Mouse (Mus musculus) embryo, embryonic 11 days (tissue): ENCODE results near the gene Gm26938.
A peak's percentile ranks its signal among the peaks of the same experiment; 100 is the strongest.

Source experiments
- DNase-seq: peaks from one replicate; pipeline ENCODE4 v3.0.0-alpha.2; 2015

Gm26938 gene

GRCm38 (mm10) chr5:139813963-139814381 is 12.2 kb downstream of the Gm26938 start:
- no peak for DNase-seq

- no peak for DNase-seq
These were observed 13.1 kb downstream of the Gm26938 start for GRCm38 (mm10) chr5:139813126-139813490.

GRCm38 (mm10) chr5:139812398-139813125 is 13.6 kb downstream of the Gm26938 start:
- no peak for DNase-seq

- no peak for DNase-seq
These were observed 14.4 kb downstream of the Gm26938 start for GRCm38 (mm10) chr5:139811677-139812397.

- DNase-seq = no peak
These were observed 16.8 kb downstream of the Gm26938 start for GRCm38 (mm10) chr5:139809397-139809796.

GRCm38 (mm10) chr5:139805924-139806323 is 20.3 kb downstream of the Gm26938 start:
- no peak for DNase-seq

GRCm38 (mm10) chr5:139804573-139805111 is 21.6 kb downstream of the Gm26938 start:
- no peak for DNase-seq

GRCm38 (mm10) chr5:139804107-139804551 is 22.1 kb downstream of the Gm26938 start:
- DNase-seq = peak; percentile 52

- DNase-seq = peak; percentile 84
These were observed 22.6 kb downstream of the Gm26938 start for GRCm38 (mm10) chr5:139803601-139804102.

GRCm38 (mm10) chr5:139803165-139803564 is 23.0 kb downstream of the Gm26938 start:
- DNase-seq = no peak

- no peak for DNase-seq
These were observed 24.3 kb downstream of the Gm26938 start for GRCm38 (mm10) chr5:139801880-139802279.

GRCm38 (mm10) chr5:139801231-139801630 is 25.0 kb downstream of the Gm26938 start:
- no peak for DNase-seq

- DNase-seq = no peak
These were observed 26.2 kb downstream of the Gm26938 start for GRCm38 (mm10) chr5:139799801-139800590.

- DNase-seq = no peak
These were observed 27.2 kb downstream of the Gm26938 start for GRCm38 (mm10) chr5:139799041-139799440.

- DNase-seq = no peak
These were observed 27.9 kb downstream of the Gm26938 start for GRCm38 (mm10) chr5:139798168-139798900.

GRCm38 (mm10) chr5:139797473-139798167 is 28.6 kb downstream of the Gm26938 start:
- DNase-seq = peak; percentile 92

- DNase-seq = peak; percentile 63
These were observed 29.3 kb downstream of the Gm26938 start for GRCm38 (mm10) chr5:139796900-139797299.

- DNase-seq = no peak
These were observed 30.1 kb downstream of the Gm26938 start for GRCm38 (mm10) chr5:139796001-139796620.

GRCm38 (mm10) chr5:139794938-139795337 is 31.3 kb downstream of the Gm26938 start:
- DNase-seq = no peak

GRCm38 (mm10) chr5:139794137-139794536 is 32.1 kb downstream of the Gm26938 start:
- no peak for DNase-seq
